Mouse (Mus musculus): Measurements from ENCODE around the gene Anapc1. TPM values are rescaled to one million over a fixed set of nuclear protein-coding genes. Genes with fewer than 3 reads are reported as not detected.

Anapc1 gene
- polyA plus RNA-seq (2016; fragmentation: Nextera tagmentation; extraction: Ambion mirVana) = 89.8 and 90.0 TPM in 2 replicates

GRCm38 (mm10) chr2:128686921-128687557 is at the start of gene Anapc1:
Gene Anapc1 (minus strand): TSS chr2:128687391.
- H3K4me3 ChIP-seq (replicated peaks) = peak within 1 kb of the TSS; percentile 93
- H3K9ac ChIP-seq (replicated peaks) = peak within 1 kb of the TSS; percentile 97
- peaks cover 33% of the 10 kb centered on the region for H3K36me3 ChIP-seq
- under 1% methylated on average over 58 of the region's 58 CpGs for WGBS
- H3K9me3 ChIP-seq = no peaks in the 10 kb centered on the region
- H3K4me2 ChIP-seq = peak within 1 kb of the TSS; percentile 79
- peaks cover 12% of the 10 kb centered on the region for H3K4me1 ChIP-seq (replicated peaks)
- ATAC-seq (ENCODE audit: insufficient number of reproducible peaks, insufficient read depth, low FRiP score, low TSS enrichment, low read depth) = peak; percentile 93
- peak within 1 kb of the TSS; percentile 91 for H3K27ac ChIP-seq
- H3K27me3 ChIP-seq = no peaks in the 10 kb centered on the region

GRCm38 (mm10) chr2:128735089-128735488 is 47.9 kb upstream of the Anapc1 start:
- Histone ChIP-seq H3K27ac (no peak overlapping the region), H3K4me1 (replicated peaks) (peaks cover 27% of the 10 kb centered on the region), H3K9me3 (no peaks in the 10 kb centered on the region), H3K4me3 (replicated peaks) (no peak overlapping the region), H3K27me3 (no peaks in the 10 kb centered on the region), H3K4me2 (no peak overlapping the region), H3K9ac (replicated peaks) (no peak overlapping the region), H3K36me3 (peaks cover 85% of the 10 kb centered on the region)
- ATAC-seq (ENCODE audit: insufficient number of reproducible peaks, insufficient read depth, low FRiP score, low TSS enrichment, low read depth) = no peak
- 32% methylated on average over 3 of the region's 3 CpGs for WGBS

- WGBS = 78% methylated on average over 1 of the region's 1 CpGs
- Histone ChIP-seq H3K9me3 (no peaks in the 10 kb centered on the region), H3K36me3 (peaks cover 70% of the 10 kb centered on the region), H3K27ac (no peak overlapping the region), H3K4me1 (replicated peaks) (peaks cover 39% of the 10 kb centered on the region), H3K27me3 (no peaks in the 10 kb centered on the region), H3K4me2 (no peak overlapping the region), H3K9ac (replicated peaks) (no peak overlapping the region), H3K4me3 (replicated peaks) (no peak overlapping the region)
- ATAC-seq (ENCODE audit: insufficient number of reproducible peaks, insufficient read depth, low FRiP score, low TSS enrichment, low read depth) = no peak
These were observed 44.8 kb upstream of the Anapc1 start for GRCm38 (mm10) chr2:128731951-128732350.

- H3K4me1 ChIP-seq (replicated peaks) = peaks cover 39% of the 10 kb centered on the region
- no peak overlapping the region for H3K27ac ChIP-seq
- H3K4me3 ChIP-seq (replicated peaks) = no peak overlapping the region
- no peaks in the 10 kb centered on the region for H3K9me3 ChIP-seq
- no peak for ATAC-seq (ENCODE audit: insufficient number of reproducible peaks, insufficient read depth, low FRiP score, low TSS enrichment, low read depth)
- H3K27me3 ChIP-seq = no peaks in the 10 kb centered on the region
- WGBS = 64% methylated on average over 10 of the region's 10 CpGs
- H3K9ac ChIP-seq (replicated peaks) = no peak overlapping the region
- no peak overlapping the region for H3K4me2 ChIP-seq
- peaks cover 65% of the 10 kb centered on the region for H3K36me3 ChIP-seq
These were observed 44.3 kb upstream of the Anapc1 start for GRCm38 (mm10) chr2:128731514-128731913.

GRCm38 (mm10) chr2:128729141-128729540 is 42.0 kb upstream of the Anapc1 start:
- peak overlapping the region; percentile 19; the same call in 1 of the 2 replicates for H3K27ac ChIP-seq
- no peaks in the 10 kb centered on the region for H3K27me3 ChIP-seq
- no peaks in the 10 kb centered on the region for H3K9me3 ChIP-seq
- H3K4me3 ChIP-seq (replicated peaks) = no peak overlapping the region
- H3K9ac ChIP-seq (replicated peaks) = no peak overlapping the region
- 21% methylated on average over 7 of the region's 7 CpGs for WGBS
- H3K4me1 ChIP-seq (replicated peaks) = peaks cover 26% of the 10 kb centered on the region
- H3K36me3 ChIP-seq = peaks cover 50% of the 10 kb centered on the region
- ATAC-seq (ENCODE audit: insufficient number of reproducible peaks, insufficient read depth, low FRiP score, low TSS enrichment, low read depth) = no peak
- no peak overlapping the region for H3K4me2 ChIP-seq

GRCm38 (mm10) chr2:128728066-128728465 is 40.9 kb upstream of the Anapc1 start:
- WGBS = 91% methylated on average over 4 of the region's 4 CpGs
- Histone ChIP-seq H3K4me3 (replicated peaks) (no peak overlapping the region), H3K36me3 (peaks cover 57% of the 10 kb centered on the region), H3K9ac (replicated peaks) (no peak overlapping the region), H3K4me2 (no peak overlapping the region), H3K4me1 (replicated peaks) (peaks cover 18% of the 10 kb centered on the region), H3K27ac (no peak overlapping the region), H3K27me3 (no peaks in the 10 kb centered on the region), H3K9me3 (no peaks in the 10 kb centered on the region)
- no peak for ATAC-seq (ENCODE audit: insufficient number of reproducible peaks, insufficient read depth, low FRiP score, low TSS enrichment, low read depth)

- 56% methylated on average over 3 of the region's 3 CpGs for WGBS
- Histone ChIP-seq H3K4me2 (no peak overlapping the region), H3K36me3 (peaks cover 54% of the 10 kb centered on the region), H3K27ac (0 out of 2 replicates have a peak overlapping the region, but pooled peaks have one; percentile 17), H3K9me3 (no peaks in the 10 kb centered on the region), H3K4me1 (replicated peaks) (peaks cover 17% of the 10 kb centered on the region), H3K4me3 (replicated peaks) (no peak overlapping the region), H3K9ac (replicated peaks) (no peak overlapping the region), H3K27me3 (no peaks in the 10 kb centered on the region)
- ATAC-seq (ENCODE audit: insufficient number of reproducible peaks, insufficient read depth, low FRiP score, low TSS enrichment, low read depth) = no peak
These were observed 40.4 kb upstream of the Anapc1 start for GRCm38 (mm10) chr2:128727552-128727951.

GRCm38 (mm10) chr2:128726626-128727025 is 39.4 kb upstream of the Anapc1 start:
- peaks cover 44% of the 10 kb centered on the region for H3K36me3 ChIP-seq
- ATAC-seq (ENCODE audit: insufficient number of reproducible peaks, insufficient read depth, low FRiP score, low TSS enrichment, low read depth) = no peak
- no peaks in the 10 kb centered on the region for H3K27me3 ChIP-seq
- no peak overlapping the region for H3K4me2 ChIP-seq
- no peak overlapping the region for H3K9ac ChIP-seq (replicated peaks)
- no peak overlapping the region for H3K27ac ChIP-seq
- WGBS = 86% methylated on average over 7 of the region's 7 CpGs
- no peak overlapping the region for H3K4me3 ChIP-seq (replicated peaks)
- H3K9me3 ChIP-seq = no peaks in the 10 kb centered on the region
- peaks cover 14% of the 10 kb centered on the region for H3K4me1 ChIP-seq (replicated peaks)

GRCm38 (mm10) chr2:128726067-128726466 is 38.9 kb upstream of the Anapc1 start:
- Histone ChIP-seq H3K9ac (replicated peaks) (no peak overlapping the region), H3K36me3 (peaks cover 44% of the 10 kb centered on the region), H3K4me2 (no peak overlapping the region), H3K27me3 (no peaks in the 10 kb centered on the region), H3K27ac (no peak overlapping the region), H3K4me3 (replicated peaks) (no peak overlapping the region), H3K9me3 (peaks cover 3% of the 10 kb centered on the region), H3K4me1 (replicated peaks) (peaks cover 13% of the 10 kb centered on the region)
- ATAC-seq (ENCODE audit: insufficient number of reproducible peaks, insufficient read depth, low FRiP score, low TSS enrichment, low read depth) = no peak
- WGBS = 79% methylated on average over 5 of the region's 5 CpGs

GRCm38 (mm10) chr2:128722106-128722710 is 35.0 kb upstream of the Anapc1 start:
- Histone ChIP-seq H3K4me2 (no peak overlapping the region), H3K4me1 (replicated peaks) (peaks cover 8% of the 10 kb centered on the region), H3K4me3 (replicated peaks) (no peak overlapping the region), H3K36me3 (peaks cover 39% of the 10 kb centered on the region), H3K27me3 (no peaks in the 10 kb centered on the region), H3K27ac (no peak overlapping the region), H3K9ac (replicated peaks) (no peak overlapping the region), H3K9me3 (peaks cover 8% of the 10 kb centered on the region)
- WGBS = 90% methylated on average over 5 of the region's 5 CpGs
- ATAC-seq (ENCODE audit: insufficient number of reproducible peaks, insufficient read depth, low FRiP score, low TSS enrichment, low read depth) = no peak

GRCm38 (mm10) chr2:128719380-128719779 is 32.2 kb upstream of the Anapc1 start:
- peaks cover 8% of the 10 kb centered on the region for H3K9me3 ChIP-seq
- ATAC-seq (ENCODE audit: insufficient number of reproducible peaks, insufficient read depth, low FRiP score, low TSS enrichment, low read depth) = no peak
- H3K4me2 ChIP-seq = no peak overlapping the region
- peaks cover 34% of the 10 kb centered on the region for H3K4me1 ChIP-seq (replicated peaks)
- no peak overlapping the region for H3K27ac ChIP-seq
- WGBS = 77% methylated on average over 2 of the region's 2 CpGs
- H3K27me3 ChIP-seq = no peaks in the 10 kb centered on the region
- no peak overlapping the region for H3K4me3 ChIP-seq (replicated peaks)
- H3K9ac ChIP-seq (replicated peaks) = no peak overlapping the region
- peaks cover 49% of the 10 kb centered on the region for H3K36me3 ChIP-seq

All from limb, embryonic 12.5 days (tissue).